Mouse (Mus musculus) layer of hippocampus, postnatal 36 days (tissue): ENCODE results near the gene Taf1. TPM values are rescaled to one million over a fixed set of nuclear protein-coding genes. Genes with fewer than 3 reads are reported as not detected.

Experiments
- total RNA-seq, 2 experiments: library from RNA; stranded (reverse); gene quantifications; 2 replicates each; pipeline ENCODE4 v1.2.3; 2021

The Taf1 gene
- total RNA-seq, 2 experiments from 2014 or later, result 50.0 to 51.0 TPM

Other genes starting within 250 kb of the Taf1 start
- 100 to 1,000 TPM; 186 to 189 TPM for gene Nlgn3, start 233.6 kb upstream of the Taf1 start, total RNA-seq
- gene Gjb1, start 156.4 kb upstream of the Taf1 start, total RNA-seq, result 10 to 100 TPM; 10.3 to 13.0 TPM
- 100 to 1,000 TPM; 159 to 175 TPM for gene Zmym3, start 111.9 kb upstream of the Taf1 start, total RNA-seq
- 100 to 1,000 TPM; 135 to 149 TPM for gene Nono, start 103.4 kb upstream of the Taf1 start, total RNA-seq
- 1 to 10 TPM; 1.0 to 1.4 TPM for gene Itgb1bp2, start 83.6 kb upstream of the Taf1 start, total RNA-seq
- gene Ogt, start 107.3 kb downstream of the Taf1 start, total RNA-seq, result 100 to 1,000 TPM; 220 to 236 TPM
- gene Cxcr3, start 201.5 kb downstream of the Taf1 start, total RNA-seq, result not detected